Mouse (Mus musculus) heart, adult 2 months (tissue): ENCODE measurements around the gene Fam222a.

Experiments used
- CTCF ChIP-seq: fragments of 200-600 bp; IDR thresholded peaks from 2 replicates; pipeline ENCODE4 v1.8.1; 2022; ENCODE audit warnings: antibody characterized with exemption, mild to moderate bottlenecking, moderate library complexity
- POLR2A ChIP-seq: fragments of 200-500 bp; IDR thresholded peaks from 2 replicates; pipeline ENCODE4 v1.6.1; 2011; ENCODE audit warnings: mild to moderate bottlenecking, low read depth, low read length, control low read depth; ENCODE audit not compliant: insufficient read depth

- TF ChIP-seq POLR2A, result no peak
- TF ChIP-seq CTCF, result no peak
Measured at GRCm38 (mm10) chr5:114539766-114540165, 28.1 kb upstream of the Fam222a start.
